Mouse (Mus musculus) embryonic facial prominence, embryonic 14.5 days (tissue): ENCODE results near the gene Esrrg. TPM values are rescaled to one million over a fixed set of nuclear protein-coding genes. Genes with fewer than 3 reads are reported as not detected.
A peak's percentile ranks its signal among the peaks of the same experiment; 100 is the strongest.

Experiments
- ATAC-seq: fragments of 200-750 bp; cut with Nextera tagmentation; 2 replicates; pipeline ENCODE4 v1.8.0; 2017; ENCODE audit warnings: low read depth, moderate number of reproducible peaks, moderate TSS enrichment
- DNase-seq: peaks from one replicate; pipeline ENCODE4 v3.0.0-alpha.2; 2015; ENCODE audit warnings: low spot score
- H3K27ac ChIP-seq: fragments of 300-500 bp; sonication (generic); replicated peaks from 2 replicates; pipeline ENCODE4 v1.5.1; 2014; ENCODE audit warnings: low read depth, mild to moderate bottlenecking, low read length, moderate library complexity
- H3K27me3 ChIP-seq: fragments of 300-500 bp; sonication (generic); replicated peaks from 2 replicates; pipeline ENCODE4 v1.6.1; 2014; ENCODE audit warnings: low read length; ENCODE audit not compliant: control insufficient read depth, insufficient read depth
- H3K36me3 ChIP-seq: fragments of 300-500 bp; sonication (generic); 2 replicates; pipeline ENCODE4 v1.6.1; 2014; ENCODE audit warnings: low read length, mixed read lengths; ENCODE audit not compliant: control insufficient read depth, insufficient read depth
- H3K4me1 ChIP-seq: fragments of 300-500 bp; sonication (generic); 2 replicates; pipeline ENCODE4 v1.6.1; 2014; ENCODE audit warnings: antibody characterized with exemption, low read length; ENCODE audit not compliant: control insufficient read depth, insufficient read depth
- H3K4me2 ChIP-seq: fragments of 300-500 bp; sonication (generic); 2 replicates; pipeline ENCODE4 v1.6.1; 2014; ENCODE audit warnings: low read depth, mild to moderate bottlenecking, low read length, moderate library complexity, mixed read lengths
- H3K4me3 ChIP-seq: fragments of 300-500 bp; sonication (generic); 2 replicates; pipeline ENCODE4 v1.5.1; 2014; ENCODE audit warnings: low read depth, mild to moderate bottlenecking, low read length
- H3K9ac ChIP-seq: fragments of 300-500 bp; sonication (generic); 2 replicates; pipeline ENCODE4 v1.6.1; 2014; ENCODE audit warnings: low read depth, mild to moderate bottlenecking, low read length, moderate library complexity, mixed read lengths
- H3K9me3 ChIP-seq: fragments of 300-500 bp; sonication (generic); 2 replicates; pipeline ENCODE4 v1.6.1; 2016; ENCODE audit warnings: low read length; ENCODE audit not compliant: control insufficient read depth
- WGBS: fragments of 180-500 bp; shearing (Covaris S2); extraction: QIAGEN DNeasy Blood & Tissue Kit; methylation state at CpG from one replicate; pipeline ENCODE4 v1.1.7; 2014; 5-methylcytosine and 5-hydroxymethylcytosine counted together
- polyA plus RNA-seq: library from polyadenylated mRNA; unstranded; fragments of >200 nt; fragmentation: Nextera tagmentation; extraction: Ambion mirVana; gene quantifications from 2 replicates; pipeline ENCODE4 v1.2.1, GENCODE M21; 2014

Gene Esrrg
- polyA plus RNA-seq, 1 experiment from 2014 or later: 3.1 TPM

GRCm38 (mm10) chr1:187623981-187624380, 15.4 kb downstream of the Esrrg start:
- ATAC-seq: no peak
- Histone ChIP-seq H3K9ac (no peak overlapping the region), H3K4me2 (no peak overlapping the region), H3K4me3 (no peak overlapping the region), H3K36me3 (no peaks in the 10 kb centered on the region), H3K27ac (no peak overlapping the region), H3K4me1 (no peaks in the 10 kb centered on the region), H3K27me3 (no peaks in the 10 kb centered on the region), H3K9me3 (no peaks in the 10 kb centered on the region)
- 69% methylated on average over 3 of the region's 3 CpGs for WGBS
- DNase-seq: peak; percentile 48

- Histone ChIP-seq H3K4me2 (no peak overlapping the region), H3K4me1 (no peaks in the 10 kb centered on the region), H3K27me3 (no peaks in the 10 kb centered on the region), H3K27ac (no peak overlapping the region), H3K4me3 (no peak overlapping the region), H3K36me3 (no peaks in the 10 kb centered on the region), H3K9ac (no peak overlapping the region), H3K9me3 (no peaks in the 10 kb centered on the region)
- WGBS: 77% methylated on average over 8 of the region's 8 CpGs
- ATAC-seq (no peak), DNase-seq (peak; percentile 39)
Measured at GRCm38 (mm10) chr1:187630361-187630760, 21.8 kb downstream of the Esrrg start.

- Histone ChIP-seq H3K4me1 (no peaks in the 10 kb centered on the region), H3K27ac (no peak overlapping the region), H3K27me3 (no peaks in the 10 kb centered on the region), H3K9me3 (no peaks in the 10 kb centered on the region), H3K4me3 (no peak overlapping the region), H3K36me3 (no peaks in the 10 kb centered on the region), H3K4me2 (no peak overlapping the region), H3K9ac (no peak overlapping the region)
- no peak for ATAC-seq
- WGBS: 78% methylated on average over 8 of the region's 8 CpGs
- no peak for DNase-seq
Measured at GRCm38 (mm10) chr1:187631486-187631885, 22.9 kb downstream of the Esrrg start.

GRCm38 (mm10) chr1:187645258-187645657, 36.7 kb downstream of the Esrrg start:
- DNase-seq: no peak
- WGBS: 61% methylated on average over 8 of the region's 8 CpGs
- no peak overlapping the region for H3K4me2 ChIP-seq

GRCm38 (mm10) chr1:187648551-187648950, 40.0 kb downstream of the Esrrg start:
- no peak overlapping the region for H3K27ac ChIP-seq
- 0 out of 2 replicates have a peak, but pooled peaks cover 3% of the 10 kb centered on the region for H3K27me3 ChIP-seq
- no peak overlapping the region for H3K4me3 ChIP-seq
- no peaks in the 10 kb centered on the region for H3K9me3 ChIP-seq
- DNase-seq (no peak), ATAC-seq (no peak)
- H3K36me3 ChIP-seq: no peaks in the 10 kb centered on the region
- peaks cover 9% of the 10 kb centered on the region; the same call in 1 of the 2 replicates for H3K4me1 ChIP-seq
- 90% methylated on average over 8 of the region's 8 CpGs for WGBS
- no peak overlapping the region for H3K9ac ChIP-seq
- no peak overlapping the region for H3K4me2 ChIP-seq

More at GRCm38 (mm10) chr1:187645258-187645657, 36.7 kb downstream of the Esrrg start:
- ATAC-seq: no peak
- H3K9ac ChIP-seq: no peak overlapping the region
- H3K27ac ChIP-seq: no peak overlapping the region
- no peaks in the 10 kb centered on the region for H3K36me3 ChIP-seq
- 0 out of 2 replicates have a peak, but pooled peaks cover under 1% of the 10 kb centered on the region for H3K27me3 ChIP-seq
- no peak overlapping the region for H3K4me3 ChIP-seq
- H3K9me3 ChIP-seq: no peaks in the 10 kb centered on the region
- no peaks in the 10 kb centered on the region for H3K4me1 ChIP-seq

GRCm38 (mm10) chr1:187649871-187650270, 41.3 kb downstream of the Esrrg start:
- no peak overlapping the region for H3K4me3 ChIP-seq
- no peaks in the 10 kb centered on the region for H3K36me3 ChIP-seq
- DNase-seq (no peak), ATAC-seq (no peak)
- 54% methylated on average over 5 of the region's 5 CpGs for WGBS
- no peak overlapping the region for H3K4me2 ChIP-seq
- H3K27me3 ChIP-seq: 0 out of 2 replicates have a peak, but pooled peaks cover 3% of the 10 kb centered on the region
- no peaks in the 10 kb centered on the region for H3K9me3 ChIP-seq
- no peak overlapping the region for H3K9ac ChIP-seq
- H3K4me1 ChIP-seq: peaks cover 9% of the 10 kb centered on the region; the same call in 1 of the 2 replicates
- no peak overlapping the region for H3K27ac ChIP-seq

GRCm38 (mm10) chr1:187650786-187651687, 42.4 kb downstream of the Esrrg start:
- no peaks in the 10 kb centered on the region for H3K36me3 ChIP-seq
- peak overlapping the region; percentile 98 for H3K4me2 ChIP-seq
- H3K4me1 ChIP-seq: peaks cover 9% of the 10 kb centered on the region; the same call in 1 of the 2 replicates
- peak; percentile 10; the same call in 1 of the 2 replicates for ATAC-seq
- H3K9me3 ChIP-seq: no peaks in the 10 kb centered on the region
- no peak for DNase-seq
- no peak overlapping the region for H3K27ac ChIP-seq
- H3K4me3 ChIP-seq: peak overlapping the region; percentile 56
- 0 out of 2 replicates have a peak, but pooled peaks cover 3% of the 10 kb centered on the region for H3K27me3 ChIP-seq
- WGBS: 6% methylated on average over 23 of the region's 24 CpGs
- H3K9ac ChIP-seq: peak overlapping the region; percentile 77

GRCm38 (mm10) chr1:187651688-187652241, 43.2 kb downstream of the Esrrg start:
- no peaks in the 10 kb centered on the region for H3K9me3 ChIP-seq
- H3K36me3 ChIP-seq: no peaks in the 10 kb centered on the region
- ATAC-seq: peak; percentile 86
- peak overlapping the region; percentile 77 for H3K9ac ChIP-seq
- H3K27ac ChIP-seq: no peak overlapping the region
- WGBS: under 1% methylated on average over 29 of the region's 47 CpGs
- peak overlapping the region; percentile 56 for H3K4me3 ChIP-seq
- peak; percentile 74 for DNase-seq
- H3K27me3 ChIP-seq: peaks cover 3% of the 10 kb centered on the region; the same call in 1 of the 2 replicates
- peaks cover 9% of the 10 kb centered on the region; the same call in 1 of the 2 replicates for H3K4me1 ChIP-seq
- H3K4me2 ChIP-seq: peak overlapping the region; percentile 98
